Mouse (Mus musculus): Measurements from ENCODE around the gene Otor.
A peak's percentile ranks its signal among the peaks of the same experiment; 100 is the strongest.

Otor gene

DNA sequence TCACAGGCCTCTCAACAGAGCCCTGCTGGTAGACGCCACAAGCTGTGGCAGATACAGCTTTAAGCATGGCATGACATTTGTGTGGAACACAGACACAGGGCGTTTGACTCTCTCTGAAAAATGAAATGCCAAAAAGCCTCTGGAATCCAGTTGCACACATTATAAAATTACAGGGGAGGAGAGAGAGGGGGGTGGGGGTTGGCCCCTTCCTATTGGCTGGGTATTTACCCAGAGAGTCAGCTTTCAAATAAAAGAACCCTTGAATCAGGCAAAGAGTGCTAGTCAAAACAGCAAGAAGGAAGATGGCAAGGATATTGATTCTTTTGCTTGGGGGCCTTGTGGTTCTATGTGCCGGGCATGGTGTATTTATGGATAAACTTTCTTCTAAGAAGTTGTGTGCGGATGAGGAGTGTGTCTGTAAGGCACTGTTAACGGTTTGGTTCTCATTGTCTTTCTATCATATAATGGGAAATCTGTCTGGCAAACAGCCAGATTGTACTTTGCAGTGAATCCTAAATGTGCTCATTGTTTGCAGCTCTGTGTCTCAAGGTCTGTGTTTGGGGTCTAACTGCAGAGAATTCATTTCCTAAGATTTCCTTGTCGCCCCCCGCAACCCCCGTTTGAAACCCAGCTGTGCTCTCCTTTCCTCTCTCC lies at the start of gene Otor:
Gene Otor (plus strand): TSS at position 276 of the 654 bp plus-strand sequence.
- no peak for DNase-seq (ENCODE audit: low spot score in 2 of 2)

DNA sequence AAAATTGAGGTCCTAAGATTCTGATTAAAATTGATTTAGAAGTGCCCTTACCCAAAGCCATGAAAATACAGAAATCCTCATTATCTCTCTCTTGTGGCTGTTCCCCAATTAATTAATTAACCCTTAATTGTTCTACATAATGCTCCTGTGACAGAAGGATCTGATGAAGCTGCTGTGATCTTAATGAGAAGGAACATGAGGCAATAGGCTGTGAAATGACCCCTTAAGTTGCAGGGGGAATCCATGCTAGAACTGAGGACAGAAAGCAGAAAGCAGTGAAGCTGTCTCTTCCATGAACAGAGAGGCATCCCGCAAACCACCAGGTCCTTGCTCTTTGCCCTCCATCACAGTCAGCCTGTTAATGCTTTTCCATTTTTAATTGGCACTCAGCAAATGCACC lies 47.0 kb upstream of the Otor start:
- no peak for DNase-seq (ENCODE audit: low spot score in 2 of 2)

- no peak for DNase-seq (ENCODE audit: low spot score in 2 of 2)
Observed at GRCm38 (mm10) chr2:143032378-143033255, 45.7 kb upstream of the Otor start.

DNA sequence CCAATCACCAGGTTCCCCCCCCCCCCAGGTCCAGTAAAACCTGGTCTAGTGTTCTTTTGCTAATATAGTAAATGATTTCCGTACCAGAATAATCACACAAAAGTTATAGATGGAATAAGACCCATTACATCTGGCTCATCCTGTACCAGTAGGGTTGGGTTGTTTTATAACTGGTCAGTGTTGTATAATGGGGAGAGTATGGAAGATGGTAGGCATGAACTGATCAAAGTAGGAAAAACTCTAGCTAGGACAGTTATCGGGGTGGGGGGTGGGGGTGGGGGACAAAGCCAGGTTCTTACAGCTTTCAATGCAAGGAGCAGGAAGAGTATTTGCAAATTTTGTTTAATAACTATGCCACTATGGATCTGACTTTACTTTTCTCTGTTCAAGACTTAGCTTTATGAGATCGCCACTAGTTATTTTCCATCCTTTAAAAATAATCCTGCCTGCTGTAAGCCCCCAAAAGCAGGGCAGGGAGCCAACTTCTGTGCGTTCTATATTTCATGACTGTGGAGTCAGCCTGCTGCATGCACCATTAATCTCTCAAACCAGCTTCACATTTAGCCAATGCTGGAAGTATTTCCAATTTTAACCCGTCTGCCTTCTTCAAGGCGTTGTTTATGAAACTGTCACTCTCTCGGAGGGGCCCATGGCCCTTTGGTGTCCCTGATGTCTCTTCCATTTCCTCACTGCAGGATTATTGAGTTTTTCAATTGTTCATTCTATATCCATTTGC lies 43.8 kb upstream of the Otor start:
- peak in 1 of 2 experiments; percentile 30 for DNase-seq (ENCODE audit: low spot score in 2 of 2)

DNA sequence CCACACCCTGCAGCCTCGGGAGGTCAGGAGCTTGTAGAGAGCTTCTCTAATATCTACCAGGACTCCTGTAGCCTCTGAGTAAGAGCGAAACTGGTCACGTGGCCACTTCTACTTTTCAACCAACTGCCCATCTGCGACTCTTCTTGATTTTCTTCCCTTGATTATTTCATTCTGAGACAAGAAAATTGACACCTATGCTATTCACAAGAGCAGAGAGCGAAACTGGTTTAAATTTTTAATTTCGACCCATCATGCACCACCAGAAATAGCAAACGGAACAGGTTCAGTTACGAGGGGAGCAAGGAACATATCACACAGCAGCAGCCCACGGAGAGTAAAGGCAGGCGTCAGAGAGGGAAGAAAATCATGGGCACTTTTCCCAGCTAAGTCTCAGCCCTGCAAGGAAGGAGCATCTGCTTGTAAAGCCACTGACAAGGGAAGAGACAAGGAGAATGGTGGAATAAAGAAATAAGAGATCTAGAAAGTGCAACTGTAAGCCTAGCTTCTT lies 43.1 kb upstream of the Otor start:
- DNase-seq (ENCODE audit: low spot score in 2 of 2): peak in 1 of 2 experiments; percentile 34

DNA sequence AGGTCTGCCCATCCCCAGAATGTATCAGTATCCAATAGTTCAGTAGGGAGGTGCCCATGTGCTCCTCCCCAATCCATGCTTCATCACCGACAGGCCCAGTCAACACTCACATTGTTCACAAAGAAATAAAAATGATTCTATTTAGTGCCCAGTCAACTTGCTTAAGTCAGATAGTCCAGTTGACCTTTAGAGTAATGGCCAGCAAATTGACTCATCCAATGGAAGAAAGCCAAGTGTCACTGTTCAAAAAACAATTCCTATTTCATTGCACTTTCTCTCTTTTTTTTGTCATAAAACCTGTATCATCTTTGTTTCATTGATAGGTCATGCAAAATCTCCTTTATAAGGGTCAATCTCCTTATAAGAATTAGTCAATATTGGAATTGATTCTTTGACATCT lies 36.7 kb upstream of the Otor start:
- DNase-seq (ENCODE audit: low spot score in 2 of 2): no peak

- no peak for DNase-seq (ENCODE audit: low spot score in 2 of 2)
Observed at GRCm38 (mm10) chr2:143055251-143055650, 23.0 kb upstream of the Otor start.

GRCm38 (mm10) chr2:143056736-143057135 lies 21.5 kb upstream of the Otor start:
- DNase-seq (ENCODE audit: low spot score in 2 of 2): peak in 1 of 2 experiments; percentile 61

- no peak for DNase-seq (ENCODE audit: low spot score in 2 of 2)
Observed at GRCm38 (mm10) chr2:143062432-143062811, 15.9 kb upstream of the Otor start.

GRCm38 (mm10) chr2:143062812-143063792 lies 15.2 kb upstream of the Otor start, which contains the start of gene Snrpb2:
Snrpb2 (plus strand) TSS chr2:143063039.
- peak; percentile 76 to 79 for DNase-seq (ENCODE audit: low spot score in 2 of 2)

DNA sequence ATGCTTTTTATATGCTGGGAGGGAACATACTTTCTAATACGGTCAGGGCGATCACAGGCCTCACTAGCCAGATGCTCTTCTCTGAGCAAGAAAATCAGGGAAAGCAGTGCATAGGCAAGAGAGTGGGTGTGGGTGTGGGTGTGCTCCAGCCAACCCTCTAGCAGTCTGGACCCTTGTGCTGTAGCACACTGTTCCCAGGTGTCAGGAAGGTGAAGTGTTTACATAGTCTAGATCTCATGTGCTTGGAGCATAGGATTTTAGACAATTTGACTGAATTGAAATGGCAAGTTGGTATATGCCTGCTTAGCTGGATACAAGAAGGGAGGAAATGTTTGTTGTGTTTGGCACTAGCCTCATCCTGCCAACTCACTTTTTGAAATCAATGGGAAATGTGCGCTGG lies 12.4 kb upstream of the Otor start:
- DNase-seq (ENCODE audit: low spot score in 2 of 2): no peak

- no peak for DNase-seq (ENCODE audit: low spot score in 2 of 2)
Observed at GRCm38 (mm10) chr2:143081693-143082092, 3.4 kb downstream of the Otor start.

- no peak for DNase-seq (ENCODE audit: low spot score in 2 of 2)
Observed at GRCm38 (mm10) chr2:143084852-143085397, 6.7 kb downstream of the Otor start.

GRCm38 (mm10) chr2:143089866-143090265 lies 11.6 kb downstream of the Otor start:
- DNase-seq (ENCODE audit: low spot score in 2 of 2): no peak

- peak; percentile 75 to 83 for DNase-seq (ENCODE audit: low spot score in 2 of 2)
Observed at GRCm38 (mm10) chr2:143093726-143094125, 15.5 kb downstream of the Otor start.

GRCm38 (mm10) chr2:143094761-143095160 lies 16.5 kb downstream of the Otor start:
- DNase-seq (ENCODE audit: low spot score in 2 of 2): no peak

DNA sequence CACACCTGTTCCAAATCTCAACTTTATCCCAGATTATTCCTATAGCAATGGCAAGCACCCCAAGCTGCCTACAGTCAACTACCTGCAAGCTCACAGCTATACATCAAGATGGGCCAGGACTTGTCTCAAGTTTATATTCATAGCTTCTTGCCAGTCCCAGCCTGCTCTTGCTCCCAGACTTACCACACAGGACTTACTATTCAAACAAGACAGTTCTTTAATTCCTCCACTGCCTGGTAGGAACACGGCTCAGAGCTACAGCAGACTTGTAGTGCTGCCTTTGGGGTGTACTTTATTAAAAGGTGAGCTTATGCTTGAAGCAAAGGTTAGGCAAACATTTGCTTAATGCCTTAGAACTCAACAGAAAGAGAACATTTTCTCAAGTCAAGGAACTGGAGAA lies 18.9 kb downstream of the Otor start:
- DNase-seq (ENCODE audit: low spot score in 2 of 2): no peak

DNA sequence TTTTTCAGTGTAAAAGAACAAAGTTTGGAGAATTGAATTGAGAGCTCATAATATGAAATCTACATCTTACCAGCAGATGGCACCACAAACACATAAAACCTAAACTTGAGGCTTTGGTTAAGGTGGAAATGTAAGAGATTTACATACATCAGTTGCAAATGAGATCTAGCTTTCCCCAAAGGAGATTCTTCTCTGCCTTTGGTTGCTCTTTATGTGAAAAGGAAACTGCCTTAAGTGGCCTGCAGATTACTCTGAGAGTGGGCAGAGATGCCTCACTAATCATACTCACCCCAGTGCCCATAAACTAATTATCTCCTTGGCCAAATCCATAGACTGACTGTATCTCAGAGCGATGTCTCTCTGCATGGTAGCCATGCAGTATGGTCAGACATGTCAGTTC lies 35.6 kb downstream of the Otor start:
- no peak for DNase-seq (ENCODE audit: low spot score in 2 of 2)

DNA sequence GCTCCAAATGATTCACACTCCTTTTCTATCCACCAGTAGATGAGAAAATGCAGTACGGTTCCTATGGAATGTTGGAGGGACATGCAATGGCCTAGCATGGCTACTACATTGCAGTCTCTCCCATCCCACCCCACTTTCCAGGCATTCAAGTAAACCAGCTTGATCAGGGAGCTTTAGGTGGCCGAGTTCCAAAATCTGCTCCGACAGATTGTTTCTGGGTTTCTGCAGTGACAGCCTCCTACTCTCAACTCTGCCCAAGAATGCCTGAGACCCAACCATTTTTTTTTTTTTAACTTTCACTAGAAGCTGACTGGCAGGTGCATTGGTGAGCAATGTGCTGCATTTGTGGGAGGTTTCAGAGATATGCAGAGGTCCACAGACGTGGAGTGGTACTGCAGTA lies 36.4 kb downstream of the Otor start:
- peak; percentile 21 to 43 for DNase-seq (ENCODE audit: low spot score in 2 of 2)

- DNase-seq (ENCODE audit: low spot score in 2 of 2): peak in 1 of 2 experiments; percentile 20
Observed at GRCm38 (mm10) chr2:143117453-143117852, 39.2 kb downstream of the Otor start.

DNA sequence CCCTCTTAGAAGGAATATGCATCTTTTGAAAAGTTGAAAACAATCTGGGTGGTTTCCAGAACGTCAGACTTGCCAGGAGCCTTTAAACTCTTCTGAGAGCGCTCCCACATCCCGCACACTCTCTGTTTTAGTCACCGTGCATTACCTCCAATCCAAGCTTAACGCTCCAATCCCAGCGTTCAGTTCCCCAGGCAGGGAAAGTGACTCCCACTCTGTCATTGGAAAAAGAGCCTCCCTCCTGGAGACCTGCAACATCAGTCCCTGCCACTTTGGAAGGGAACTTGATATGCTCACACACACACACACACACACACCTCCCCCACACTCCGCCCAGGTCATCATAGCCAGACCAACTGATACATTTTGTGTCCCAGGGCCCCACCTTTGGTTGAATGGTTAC lies 39.9 kb downstream of the Otor start:
- no peak for DNase-seq (ENCODE audit: low spot score in 2 of 2)
